Mouse (Mus musculus) bone marrow macrophage, adult 2 months (primary cell): ENCODE results near the gene Plcb4.

Experiments
- CTCF ChIP-seq: IDR thresholded peaks from 2 replicates; pipeline ENCODE4 v1.5.1; 2012; ENCODE audit warnings: low read depth, mild to moderate bottlenecking, low read length, moderate library complexity
- POLR2A ChIP-seq: IDR thresholded peaks from 2 replicates; pipeline ENCODE4 v1.6.1; 2012; ENCODE audit warnings: mild to moderate bottlenecking, low read depth, low read length, borderline replicate concordance

- TF ChIP-seq CTCF: no peak
- no peak for TF ChIP-seq POLR2A
Measured at GRCm38 (mm10) chr2:135646226-135646625, 12.6 kb upstream of the Plcb4 start.
